Mouse (Mus musculus): ENCODE results near the gene Vmn1r55. TPM values are rescaled to one million over a fixed set of nuclear protein-coding genes. Genes with fewer than 3 reads are reported as not detected.

Vmn1r55 gene
- polyA plus RNA-seq, 1 experiment from 2014 or later, result not detected

DNA sequence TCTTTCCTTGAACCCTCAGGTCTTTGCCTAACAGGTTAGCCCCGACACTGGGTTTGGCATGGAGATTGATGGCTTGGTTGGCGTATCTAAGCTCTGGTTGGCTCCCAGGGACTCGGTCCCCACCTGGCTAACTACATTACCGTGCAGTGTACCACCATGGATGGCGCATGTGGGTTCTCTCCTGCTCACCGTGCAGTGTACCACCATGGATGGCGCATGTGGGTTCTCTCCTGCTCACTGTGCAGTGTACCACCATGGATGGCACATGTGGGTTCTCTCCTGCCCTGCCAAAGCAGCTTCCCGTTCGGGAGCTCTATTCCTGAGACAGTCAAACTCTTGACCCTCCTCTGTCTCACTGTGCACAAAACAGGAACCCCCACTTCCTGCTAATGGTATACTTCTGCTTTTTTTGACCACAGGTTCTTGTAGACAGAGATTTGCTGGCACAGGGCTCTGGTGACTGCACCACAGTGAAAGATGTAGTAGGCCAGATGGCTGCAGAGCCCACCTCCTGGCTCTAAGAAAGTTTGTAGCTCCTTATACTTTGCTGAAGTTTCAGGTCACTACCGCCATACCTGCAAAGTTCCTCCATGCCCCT is 48.3 kb downstream of the Vmn1r55 start:
- Histone ChIP-seq H3K27ac (ENCODE audit: low read depth, low read length) (no peak overlapping the region), H3K4me2 (ENCODE audit: low read length) (no peak overlapping the region), H3K4me3 (ENCODE audit: low read depth, low read length) (no peak overlapping the region), H3K9ac (ENCODE audit: low read length) (no peak overlapping the region), H3K27me3 (replicated peaks; ENCODE audit: control insufficient read depth, insufficient read depth, low read length) (no peaks in the 10 kb centered on the region), H3K36me3 (ENCODE audit: control insufficient read depth, insufficient read depth, low read length) (peaks cover 32% of the 10 kb centered on the region), H3K9me3 (replicated peaks; ENCODE audit: control insufficient read depth, low read length) (no peaks in the 10 kb centered on the region), H3K4me1 (ENCODE audit: control insufficient read depth, insufficient read depth, low read length) (no peaks in the 10 kb centered on the region)
- 94% methylated on average over 10 of the region's 10 CpGs for WGBS
- DNase-seq (ENCODE audit: low spot score), result no peak
- ATAC-seq, result no peak

DNA sequence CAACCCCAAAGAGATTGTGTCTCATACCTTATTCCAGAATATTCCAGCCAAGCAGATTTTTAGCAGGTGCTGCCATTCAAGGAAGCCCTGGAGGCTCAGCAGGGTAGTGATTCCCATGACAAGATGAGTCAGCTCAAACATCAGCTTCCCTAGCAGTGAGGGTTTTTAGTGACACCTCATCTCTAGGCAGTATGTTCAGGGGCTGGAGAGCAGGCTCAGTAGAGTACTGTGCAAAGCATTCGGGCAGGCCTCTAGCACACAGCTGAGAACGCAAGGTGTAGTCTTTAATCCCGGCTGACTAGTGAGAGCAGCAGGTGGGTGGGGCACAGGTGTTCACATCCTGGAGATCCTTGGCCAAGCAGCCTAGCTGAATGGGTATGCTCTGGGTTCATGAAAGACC is 49.7 kb downstream of the Vmn1r55 start:
- Histone ChIP-seq H3K4me2 (ENCODE audit: low read length) (no peak overlapping the region), H3K4me3 (ENCODE audit: low read depth, low read length) (no peak overlapping the region), H3K9me3 (replicated peaks; ENCODE audit: control insufficient read depth, low read length) (no peaks in the 10 kb centered on the region), H3K36me3 (ENCODE audit: control insufficient read depth, insufficient read depth, low read length) (peaks cover 46% of the 10 kb centered on the region), H3K4me1 (ENCODE audit: control insufficient read depth, insufficient read depth, low read length) (no peaks in the 10 kb centered on the region), H3K27ac (ENCODE audit: low read depth, low read length) (no peak overlapping the region), H3K9ac (ENCODE audit: low read length) (no peak overlapping the region), H3K27me3 (replicated peaks; ENCODE audit: control insufficient read depth, insufficient read depth, low read length) (no peaks in the 10 kb centered on the region)
- ATAC-seq, result no peak
- 88% methylated on average over 3 of the region's 3 CpGs for WGBS
- no peak for DNase-seq (ENCODE audit: low spot score)

DNA sequence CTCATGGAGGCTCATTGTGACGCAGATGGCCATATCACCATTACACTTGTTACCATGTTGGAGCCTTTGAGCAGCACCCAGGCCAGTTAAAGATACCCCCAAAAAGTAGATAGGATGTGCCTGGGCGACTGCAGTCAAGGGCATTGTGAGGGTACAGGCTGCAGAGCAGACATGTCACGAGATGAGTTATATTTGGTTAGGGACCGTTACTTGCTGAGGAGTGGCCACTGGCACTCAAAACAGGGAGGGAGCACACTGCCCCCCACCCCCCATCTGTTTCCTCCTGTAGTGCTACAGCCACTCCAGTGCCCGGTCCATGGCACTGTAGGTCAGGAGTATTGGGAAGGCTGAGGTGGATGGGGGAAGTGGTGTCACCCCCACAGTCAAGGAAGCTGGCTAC is 50.7 kb downstream of the Vmn1r55 start:
- Histone ChIP-seq H3K4me3 (ENCODE audit: low read depth, low read length) (no peak overlapping the region), H3K36me3 (ENCODE audit: control insufficient read depth, insufficient read depth, low read length) (peaks cover 56% of the 10 kb centered on the region), H3K4me2 (ENCODE audit: low read length) (no peak overlapping the region), H3K9me3 (replicated peaks; ENCODE audit: control insufficient read depth, low read length) (no peaks in the 10 kb centered on the region), H3K27me3 (replicated peaks; ENCODE audit: control insufficient read depth, insufficient read depth, low read length) (no peaks in the 10 kb centered on the region), H3K27ac (ENCODE audit: low read depth, low read length) (no peak overlapping the region), H3K4me1 (ENCODE audit: control insufficient read depth, insufficient read depth, low read length) (no peaks in the 10 kb centered on the region), H3K9ac (ENCODE audit: low read length) (no peak overlapping the region)
- DNase-seq (ENCODE audit: low spot score), result no peak
- 93% methylated on average over 5 of the region's 5 CpGs for WGBS
- ATAC-seq, result no peak

DNA sequence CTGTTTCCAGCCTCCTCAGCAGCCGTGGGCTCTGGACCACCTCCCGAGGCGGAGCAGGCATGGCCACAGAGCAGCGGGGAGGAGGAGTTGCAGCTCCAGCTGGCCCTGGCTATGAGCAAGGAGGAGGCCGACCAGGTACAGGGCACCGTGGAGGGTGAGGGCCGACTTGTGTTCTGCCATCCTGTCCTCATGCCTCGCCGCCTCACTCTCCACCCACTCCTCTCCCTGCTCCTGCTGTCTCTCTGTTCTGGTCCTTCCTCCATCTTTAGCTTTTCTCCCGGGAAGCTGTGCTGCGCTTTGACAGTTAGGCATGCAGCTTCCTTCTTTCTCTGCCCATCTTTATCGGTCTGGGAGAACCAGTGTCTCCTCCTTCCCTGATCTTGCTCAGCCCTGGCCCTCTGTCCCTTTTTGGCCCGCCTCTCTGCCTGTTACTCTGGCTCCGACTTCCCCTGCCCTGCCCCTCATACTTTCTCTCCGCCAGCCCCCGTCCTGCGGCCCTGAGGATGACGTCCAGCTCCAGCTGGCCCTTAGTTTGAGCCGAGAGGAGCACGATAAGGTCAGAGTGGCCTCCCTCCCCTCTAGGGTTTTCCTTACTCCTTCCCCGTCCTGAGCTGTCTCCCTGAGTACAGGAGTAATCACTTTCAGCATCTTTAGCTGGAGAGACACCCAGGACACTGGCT is 56.5 kb downstream of the Vmn1r55 start:
- DNase-seq (ENCODE audit: low spot score) (no peak), ATAC-seq (no peak)
- Histone ChIP-seq H3K4me1 (ENCODE audit: control insufficient read depth, insufficient read depth, low read length) (no peaks in the 10 kb centered on the region), H3K4me2 (ENCODE audit: low read length) (no peak overlapping the region), H3K9me3 (replicated peaks; ENCODE audit: control insufficient read depth, low read length) (no peaks in the 10 kb centered on the region), H3K9ac (ENCODE audit: low read length) (no peak overlapping the region), H3K27ac (ENCODE audit: low read depth, low read length) (no peak overlapping the region), H3K4me3 (ENCODE audit: low read depth, low read length) (no peak overlapping the region), H3K36me3 (ENCODE audit: control insufficient read depth, insufficient read depth, low read length) (peaks cover 85% of the 10 kb centered on the region), H3K27me3 (replicated peaks; ENCODE audit: control insufficient read depth, insufficient read depth, low read length) (no peaks in the 10 kb centered on the region)
- WGBS, result 92% methylated on average over 21 of the region's 21 CpGs

DNA sequence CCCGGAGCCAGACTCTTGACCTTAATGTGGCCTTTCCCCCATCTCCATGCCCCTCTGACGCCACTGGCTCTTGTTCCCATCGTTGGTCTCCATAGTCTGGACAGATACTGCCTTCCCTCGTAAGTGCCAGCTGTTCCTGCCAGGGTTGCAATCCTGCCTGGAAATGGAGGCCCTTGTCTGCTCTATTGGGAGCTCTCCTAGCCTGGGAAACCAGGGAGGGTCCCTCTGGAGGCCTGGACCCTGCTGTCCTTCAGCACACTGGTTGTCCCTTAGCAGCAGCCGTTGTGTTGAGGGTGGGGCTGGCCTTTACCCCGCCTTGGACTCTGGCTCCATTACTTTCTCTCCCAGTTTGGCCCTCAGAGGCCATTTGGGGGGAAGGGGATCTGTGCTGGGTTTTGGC is 57.1 kb downstream of the Vmn1r55 start:
- no peaks in the 10 kb centered on the region for H3K27me3 ChIP-seq (replicated peaks; ENCODE audit: control insufficient read depth, insufficient read depth, low read length)
- no peak overlapping the region for H3K9ac ChIP-seq (ENCODE audit: low read length)
- H3K9me3 ChIP-seq (replicated peaks; ENCODE audit: control insufficient read depth, low read length), result no peaks in the 10 kb centered on the region
- ATAC-seq (no peak), DNase-seq (ENCODE audit: low spot score) (no peak)
- no peaks in the 10 kb centered on the region for H3K4me1 ChIP-seq (ENCODE audit: control insufficient read depth, insufficient read depth, low read length)
- no peak overlapping the region for H3K4me3 ChIP-seq (ENCODE audit: low read depth, low read length)
- no peak overlapping the region for H3K4me2 ChIP-seq (ENCODE audit: low read length)
- H3K27ac ChIP-seq (ENCODE audit: low read depth, low read length), result no peak overlapping the region
- WGBS, result 90% methylated on average over 6 of the region's 6 CpGs
- peaks cover 79% of the 10 kb centered on the region for H3K36me3 ChIP-seq (ENCODE audit: control insufficient read depth, insufficient read depth, low read length)

DNA sequence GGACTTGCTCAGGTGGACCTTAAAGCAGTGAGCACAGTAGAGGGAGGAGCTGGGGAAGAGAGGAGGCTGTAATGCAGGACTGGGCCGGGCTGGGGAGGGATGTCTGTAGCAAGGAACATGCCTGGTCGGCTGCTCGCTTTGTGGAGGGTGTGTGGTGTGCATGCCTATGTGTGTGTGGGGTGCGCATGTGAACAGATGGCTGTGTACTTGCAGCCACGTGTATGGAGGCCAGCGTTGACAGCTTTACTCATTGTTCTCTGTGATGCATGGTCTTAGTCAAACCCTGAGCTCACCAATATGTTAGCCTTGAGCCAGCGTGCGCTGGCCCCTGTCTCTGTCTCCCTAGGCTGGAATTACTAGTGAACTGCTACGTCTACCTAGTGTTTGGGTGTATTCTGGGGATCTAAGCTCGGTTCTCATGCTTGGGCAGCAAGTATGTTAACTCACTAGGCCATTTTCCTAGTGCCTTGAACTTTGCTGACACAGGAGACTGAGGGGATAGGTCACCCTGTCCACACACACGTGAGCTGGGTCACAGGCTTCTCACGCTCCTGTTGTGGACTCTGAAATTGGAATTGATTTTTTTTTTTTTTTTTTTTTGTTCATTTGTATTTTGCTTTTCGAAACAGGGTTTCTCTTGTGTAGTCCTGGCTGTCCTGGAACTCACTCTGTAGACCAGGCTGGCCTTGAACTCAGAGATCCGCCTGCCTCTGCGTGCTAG is 58.3 kb downstream of the Vmn1r55 start:
- WGBS, result 91% methylated on average over 15 of the region's 15 CpGs
- Histone ChIP-seq H3K36me3 (ENCODE audit: control insufficient read depth, insufficient read depth, low read length) (peaks cover 67% of the 10 kb centered on the region), H3K27ac (ENCODE audit: low read depth, low read length) (no peak overlapping the region), H3K4me1 (ENCODE audit: control insufficient read depth, insufficient read depth, low read length) (no peaks in the 10 kb centered on the region), H3K9me3 (replicated peaks; ENCODE audit: control insufficient read depth, low read length) (no peaks in the 10 kb centered on the region), H3K27me3 (replicated peaks; ENCODE audit: control insufficient read depth, insufficient read depth, low read length) (no peaks in the 10 kb centered on the region), H3K4me2 (ENCODE audit: low read length) (no peak overlapping the region), H3K9ac (ENCODE audit: low read length) (no peak overlapping the region), H3K4me3 (ENCODE audit: low read depth, low read length) (no peak overlapping the region)
- DNase-seq (ENCODE audit: low spot score) (no peak), ATAC-seq (no peak)

DNA sequence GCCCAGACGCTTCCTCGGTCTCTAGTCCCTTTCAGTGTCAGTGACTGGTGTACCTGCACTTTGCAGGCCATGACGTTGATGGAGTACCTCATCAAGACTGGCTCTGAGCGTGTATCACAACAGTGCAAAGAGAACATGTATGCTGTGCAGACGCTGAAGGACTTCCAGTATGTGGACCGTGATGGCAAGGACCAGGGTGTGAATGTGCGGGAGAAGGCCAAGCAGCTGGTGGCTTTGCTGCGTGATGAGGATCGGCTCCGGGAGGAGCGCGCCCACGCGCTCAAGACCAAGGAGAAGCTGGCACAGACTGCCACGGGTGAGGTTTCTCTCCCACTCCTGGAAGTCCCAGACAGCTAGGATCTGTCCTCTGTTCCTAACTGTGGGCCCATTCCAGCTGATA is 59.6 kb downstream of the Vmn1r55 start:
- 95% methylated on average over 15 of the region's 15 CpGs for WGBS
- H3K9me3 ChIP-seq (replicated peaks; ENCODE audit: control insufficient read depth, low read length), result no peaks in the 10 kb centered on the region

DNA sequence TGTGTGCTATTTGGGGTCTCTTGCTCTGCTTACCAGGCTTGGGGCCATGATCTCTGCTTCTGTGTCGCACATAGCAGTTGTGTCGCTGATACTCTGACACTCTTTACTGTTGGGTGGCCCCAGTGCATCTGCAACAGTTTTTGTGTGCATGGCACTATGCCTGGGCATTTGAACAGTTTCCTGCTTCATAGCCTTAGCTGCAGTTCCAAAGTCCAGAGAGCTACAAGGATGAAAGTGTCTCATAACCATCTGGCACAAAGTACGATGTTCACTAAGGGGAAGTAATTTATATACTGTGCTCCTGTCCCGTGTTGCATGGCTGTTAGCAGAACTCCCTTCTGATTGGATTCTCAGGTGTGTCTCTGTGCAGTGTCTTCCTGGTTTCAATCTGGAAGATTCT is 61.6 kb downstream of the Vmn1r55 start:
- Histone ChIP-seq H3K27ac (ENCODE audit: low read depth, low read length) (no peak overlapping the region), H3K9ac (ENCODE audit: low read length) (no peak overlapping the region), H3K27me3 (replicated peaks; ENCODE audit: control insufficient read depth, insufficient read depth, low read length) (no peaks in the 10 kb centered on the region), H3K4me3 (ENCODE audit: low read depth, low read length) (no peak overlapping the region), H3K4me2 (ENCODE audit: low read length) (no peak overlapping the region), H3K36me3 (ENCODE audit: control insufficient read depth, insufficient read depth, low read length) (peaks cover 59% of the 10 kb centered on the region), H3K9me3 (replicated peaks; ENCODE audit: control insufficient read depth, low read length) (no peaks in the 10 kb centered on the region), H3K4me1 (ENCODE audit: control insufficient read depth, insufficient read depth, low read length) (no peaks in the 10 kb centered on the region)
- ATAC-seq (no peak), DNase-seq (ENCODE audit: low spot score) (no peak)
- 85% methylated on average over 4 of the region's 4 CpGs for WGBS

More for the DNA sequence above, 59.6 kb downstream of the Vmn1r55 start:
- Histone ChIP-seq H3K36me3 (ENCODE audit: control insufficient read depth, insufficient read depth, low read length) (peaks cover 62% of the 10 kb centered on the region), H3K4me1 (ENCODE audit: control insufficient read depth, insufficient read depth, low read length) (no peaks in the 10 kb centered on the region), H3K27ac (ENCODE audit: low read depth, low read length) (no peak overlapping the region), H3K4me2 (ENCODE audit: low read length) (no peak overlapping the region), H3K27me3 (replicated peaks; ENCODE audit: control insufficient read depth, insufficient read depth, low read length) (no peaks in the 10 kb centered on the region), H3K9ac (ENCODE audit: low read length) (no peak overlapping the region), H3K4me3 (ENCODE audit: low read depth, low read length) (no peak overlapping the region)
- no peak for DNase-seq (ENCODE audit: low spot score)
- ATAC-seq, result no peak

DNA sequence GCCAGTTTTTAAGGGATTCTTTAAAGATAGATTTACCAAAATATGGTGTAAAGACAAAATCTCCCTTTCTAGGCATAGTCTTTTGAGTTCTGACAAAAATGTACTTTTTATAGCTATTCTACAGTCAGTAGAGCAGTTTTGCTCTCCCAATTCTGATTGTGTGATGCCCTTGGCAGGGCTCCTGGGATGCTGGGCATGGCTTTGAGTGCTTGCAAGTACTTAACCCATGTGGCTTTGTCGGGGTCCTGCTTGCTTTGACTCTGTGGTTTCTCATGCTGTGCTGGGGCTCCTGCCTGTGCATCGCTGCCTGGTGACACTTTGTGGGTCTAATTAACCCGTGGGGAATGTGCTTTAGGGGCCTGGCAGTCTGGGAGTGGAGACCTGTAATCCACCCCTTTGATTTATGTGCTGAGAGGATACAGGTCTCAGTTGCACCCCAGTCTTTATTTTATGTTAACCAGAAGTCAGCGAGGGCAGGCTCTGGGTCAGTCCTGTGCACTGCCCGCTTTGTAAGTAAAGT is 62.5 kb downstream of the Vmn1r55 start:
- no peak overlapping the region for H3K4me3 ChIP-seq (ENCODE audit: low read depth, low read length)
- peaks cover 54% of the 10 kb centered on the region for H3K36me3 ChIP-seq (ENCODE audit: control insufficient read depth, insufficient read depth, low read length)
- DNase-seq (ENCODE audit: low spot score) (no peak), ATAC-seq (no peak)
- H3K4me1 ChIP-seq (ENCODE audit: control insufficient read depth, insufficient read depth, low read length), result peaks cover 3% of the 10 kb centered on the region
- H3K27ac ChIP-seq (ENCODE audit: low read depth, low read length), result no peak overlapping the region
- WGBS, result 78% methylated on average over 5 of the region's 5 CpGs
- no peak overlapping the region for H3K4me2 ChIP-seq (ENCODE audit: low read length)
- no peaks in the 10 kb centered on the region for H3K27me3 ChIP-seq (replicated peaks; ENCODE audit: control insufficient read depth, insufficient read depth, low read length)
- H3K9ac ChIP-seq (ENCODE audit: low read length), result no peak overlapping the region
- no peaks in the 10 kb centered on the region for H3K9me3 ChIP-seq (replicated peaks; ENCODE audit: control insufficient read depth, low read length)

Data from forebrain, embryonic 14.5 days (tissue).